Mouse (Mus musculus): ENCODE measurements around the gene 9430007A20Rik. TPM values are rescaled to one million over a fixed set of nuclear protein-coding genes. Genes with fewer than 3 reads are reported as not detected.
"Not testable (repeated sequence)": the region's sequence is repeated elsewhere in the genome, so short reads cannot be mapped to it uniquely, and the experiment has no call there.

The 9430007A20Rik gene
- not detected in 2 replicates for polyA plus RNA-seq (2015; fragmentation: Nextera tagmentation; extraction: Ambion mirVana)

- H3K4me2 ChIP-seq = no peak within 1 kb of the TSS
- no peaks in the 10 kb centered on the region for H3K4me1 ChIP-seq (replicated peaks)
- ATAC-seq (replicated peaks; ENCODE audit: insufficient number of reproducible peaks, insufficient read depth, low FRiP score, low read depth) = no peak
- WGBS = 67% methylated on average over 5 of the region's 5 CpGs
- H3K27me3 ChIP-seq = no peaks in the 10 kb centered on the region
- H3K4me3 ChIP-seq = no peak within 1 kb of the TSS
- no peak within 1 kb of the TSS for H3K27ac ChIP-seq
- no peak within 1 kb of the TSS for H3K9ac ChIP-seq
- no peaks in the 10 kb centered on the region for H3K9me3 ChIP-seq (replicated peaks)
- H3K36me3 ChIP-seq = no peaks in the 10 kb centered on the region
Observed at GRCm38 (mm10) chr4:144519522-144519921, at the start of gene 9430007A20Rik. Gene 9430007A20Rik (plus strand): TSS chr4:144519822.

- H3K4me1 ChIP-seq (replicated peaks) = no peaks in the 10 kb centered on the region
- ATAC-seq (replicated peaks; ENCODE audit: insufficient number of reproducible peaks, insufficient read depth, low FRiP score, low read depth) = no peak
- H3K9me3 ChIP-seq (replicated peaks) = no peaks in the 10 kb centered on the region
- no peaks in the 10 kb centered on the region for H3K27me3 ChIP-seq
- H3K27ac ChIP-seq = no peak overlapping the region
- H3K4me3 ChIP-seq = no peak overlapping the region
- no peak overlapping the region for H3K9ac ChIP-seq
- no peaks in the 10 kb centered on the region for H3K36me3 ChIP-seq
- no peak overlapping the region for H3K4me2 ChIP-seq
Observed at GRCm38 (mm10) chr4:144493331-144493730, 26.3 kb upstream of the 9430007A20Rik start.

- no peak overlapping the region for H3K4me2 ChIP-seq
- 57% methylated on average over 1 of the region's 1 CpGs for WGBS
- no peak overlapping the region for H3K9ac ChIP-seq
- no peaks in the 10 kb centered on the region for H3K36me3 ChIP-seq
- no peak overlapping the region for H3K27ac ChIP-seq
- peaks cover 3% of the 10 kb centered on the region; the same call in 1 of the 2 replicates for H3K9me3 ChIP-seq (replicated peaks)
- no peak overlapping the region for H3K4me3 ChIP-seq
- H3K27me3 ChIP-seq = no peaks in the 10 kb centered on the region
- no peak for ATAC-seq (replicated peaks; ENCODE audit: insufficient number of reproducible peaks, insufficient read depth, low FRiP score, low read depth)
- H3K4me1 ChIP-seq (replicated peaks) = no peaks in the 10 kb centered on the region
Observed at GRCm38 (mm10) chr4:144506518-144506917, 13.1 kb upstream of the 9430007A20Rik start.

- Histone ChIP-seq H3K27ac (no peak overlapping the region), H3K27me3 (no peaks in the 10 kb centered on the region), H3K4me3 (no peak overlapping the region), H3K4me1 (replicated peaks) (no peaks in the 10 kb centered on the region), H3K9me3 (replicated peaks) (no peaks in the 10 kb centered on the region), H3K36me3 (no peaks in the 10 kb centered on the region), H3K4me2 (no peak overlapping the region), H3K9ac (no peak overlapping the region)
- WGBS = 67% methylated on average over 1 of the region's 1 CpGs
- ATAC-seq (replicated peaks; ENCODE audit: insufficient number of reproducible peaks, insufficient read depth, low FRiP score, low read depth) = no peak
Observed at GRCm38 (mm10) chr4:144544689-144545088, 25.1 kb downstream of the 9430007A20Rik start.

- not testable (repeated sequence) for H3K9me3 ChIP-seq (replicated peaks); H3K27ac ChIP-seq; H3K4me1 ChIP-seq (replicated peaks); H3K4me2 ChIP-seq; H3K9ac ChIP-seq; H3K36me3 ChIP-seq; H3K4me3 ChIP-seq; ATAC-seq (replicated peaks; ENCODE audit: insufficient number of reproducible peaks, insufficient read depth, low FRiP score, low read depth); H3K27me3 ChIP-seq
- 87% methylated on average over 13 of the region's 13 CpGs for WGBS
Observed at GRCm38 (mm10) chr4:144545339-144545738, 25.7 kb downstream of the 9430007A20Rik start.

GRCm38 (mm10) chr4:144551156-144551555 lies 31.5 kb downstream of the 9430007A20Rik start:
- Histone ChIP-seq H3K27ac (no peak overlapping the region), H3K4me3 (no peak overlapping the region), H3K4me2 (no peak overlapping the region), H3K9ac (no peak overlapping the region), H3K36me3 (no peaks in the 10 kb centered on the region), H3K4me1 (replicated peaks) (no peaks in the 10 kb centered on the region), H3K27me3 (no peaks in the 10 kb centered on the region), H3K9me3 (replicated peaks) (no peaks in the 10 kb centered on the region)
- ATAC-seq (replicated peaks; ENCODE audit: insufficient number of reproducible peaks, insufficient read depth, low FRiP score, low read depth) = no peak

- no peaks in the 10 kb centered on the region for H3K27me3 ChIP-seq
- H3K4me2 ChIP-seq = no peak overlapping the region
- no peaks in the 10 kb centered on the region for H3K4me1 ChIP-seq (replicated peaks)
- H3K9me3 ChIP-seq (replicated peaks) = no peaks in the 10 kb centered on the region; the same call in 1 of the 2 replicates
- ATAC-seq (replicated peaks; ENCODE audit: insufficient number of reproducible peaks, insufficient read depth, low FRiP score, low read depth) = no peak
- H3K9ac ChIP-seq = no peak overlapping the region
- no peak overlapping the region for H3K27ac ChIP-seq
- H3K4me3 ChIP-seq = no peak overlapping the region
- H3K36me3 ChIP-seq = no peaks in the 10 kb centered on the region
Observed at GRCm38 (mm10) chr4:144559792-144560191, 40.2 kb downstream of the 9430007A20Rik start.

- Histone ChIP-seq H3K4me2 (no peak overlapping the region), H3K4me3 (no peak overlapping the region), H3K36me3 (no peaks in the 10 kb centered on the region), H3K9me3 (replicated peaks) (no peaks in the 10 kb centered on the region; the same call in 1 of the 2 replicates), H3K27me3 (no peaks in the 10 kb centered on the region), H3K9ac (no peak overlapping the region), H3K4me1 (replicated peaks) (no peaks in the 10 kb centered on the region), H3K27ac (no peak overlapping the region)
- no peak for ATAC-seq (replicated peaks; ENCODE audit: insufficient number of reproducible peaks, insufficient read depth, low FRiP score, low read depth)
- 40% methylated on average over 2 of the region's 2 CpGs for WGBS
Observed at GRCm38 (mm10) chr4:144561205-144561604, 41.6 kb downstream of the 9430007A20Rik start.

GRCm38 (mm10) chr4:144565034-144565433 lies 45.4 kb downstream of the 9430007A20Rik start, which contains the start of gene Gm13124:
Gene Gm13124 (minus strand): TSS chr4:144565134.
- 84% methylated on average over 1 of the region's 1 CpGs for WGBS
- Histone ChIP-seq H3K9me3 (replicated peaks) (no peaks in the 10 kb centered on the region; the same call in 1 of the 2 replicates), H3K4me2 (no peak within 1 kb of the TSS), H3K9ac (no peak within 1 kb of the TSS), H3K36me3 (no peaks in the 10 kb centered on the region), H3K27me3 (no peaks in the 10 kb centered on the region), H3K4me3 (no peak within 1 kb of the TSS), H3K4me1 (replicated peaks) (no peaks in the 10 kb centered on the region), H3K27ac (no peak within 1 kb of the TSS)
- ATAC-seq (replicated peaks; ENCODE audit: insufficient number of reproducible peaks, insufficient read depth, low FRiP score, low read depth) = no peak

GRCm38 (mm10) chr4:144567752-144568151 lies 48.1 kb downstream of the 9430007A20Rik start:
- Histone ChIP-seq H3K36me3 (no peaks in the 10 kb centered on the region), H3K27ac (no peak overlapping the region), H3K4me3 (no peak overlapping the region), H3K4me1 (replicated peaks) (no peaks in the 10 kb centered on the region), H3K9me3 (replicated peaks) (no peaks in the 10 kb centered on the region), H3K9ac (no peak overlapping the region), H3K27me3 (no peaks in the 10 kb centered on the region), H3K4me2 (no peak overlapping the region)
- no peak for ATAC-seq (replicated peaks; ENCODE audit: insufficient number of reproducible peaks, insufficient read depth, low FRiP score, low read depth)
